Mouse (Mus musculus): ENCODE measurements around the gene Cyb5d1.

DNA sequence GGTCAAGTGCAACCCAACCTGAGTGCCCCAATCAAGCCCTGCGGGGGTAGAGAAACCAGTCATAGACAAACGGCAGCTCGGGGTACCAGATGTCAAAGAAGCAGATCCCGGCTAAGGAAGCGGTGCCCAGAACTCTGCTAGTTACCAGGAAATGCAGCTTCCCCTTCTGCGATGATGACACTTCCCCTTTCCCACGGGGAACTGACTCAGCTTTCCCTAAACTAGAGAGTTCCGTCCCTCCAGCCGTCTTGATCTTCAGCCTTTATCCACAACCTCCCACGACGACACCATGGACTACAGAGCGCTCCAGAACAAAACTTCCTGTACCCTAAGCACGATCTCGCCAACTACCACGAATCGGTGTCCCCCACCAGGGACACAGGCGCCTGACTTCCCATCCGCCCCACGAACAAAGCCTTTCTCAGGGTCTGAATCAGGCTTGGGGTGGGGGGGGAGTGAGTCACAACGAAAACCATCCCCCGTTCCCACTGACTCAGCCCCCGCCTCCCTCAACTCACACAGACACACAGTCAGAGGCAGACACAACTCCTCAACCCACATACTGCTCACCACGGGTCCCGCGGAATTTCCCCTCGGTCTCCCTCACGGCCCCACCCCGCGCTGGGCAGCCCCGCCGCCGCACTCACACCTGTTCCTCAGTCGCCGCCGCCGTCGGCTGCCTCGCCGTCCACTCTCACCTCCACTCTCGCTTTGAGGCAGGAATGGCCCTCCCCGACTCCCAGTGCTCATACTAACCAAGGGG, 15.1 kb upstream of the Cyb5d1 start:
- TF ChIP-seq CTCF (IDR thresholded peaks at IDR 0.05; ENCODE audit: extremely low read depth, insufficient read length, insufficient replicate concordance, low read depth, low read length) (no peak), POLR2A (IDR thresholded peaks at IDR 0.05; ENCODE audit: low read depth, low read length) (no peak; the same call in 1 of the 2 replicates)
